Mouse (Mus musculus) c-Kit-negative CD71-positive TER-119-positive erythroid progenitor cells, embryonic 14.5 days (primary cell): ENCODE measurements around the gene Mfap5.
A peak's percentile ranks its signal among the peaks of the same experiment; 100 is the strongest.
"Not testable (repeated sequence)": the region's sequence is repeated elsewhere in the genome, so short reads cannot be mapped to it uniquely, and the experiment has no call there.

Source experiments
- DNase-seq: peaks from one replicate; pipeline ENCODE4 v3.0.0-alpha.2; 2013; ENCODE audit warnings: low read depth, low spot score

Gene Mfap5

GRCm38 (mm10) chr6:122560427-122560826, 54.8 kb downstream of the Mfap5 start:
- DNase-seq: peak; percentile 62

GRCm38 (mm10) chr6:122561005-122561404, 55.4 kb downstream of the Mfap5 start:
- DNase-seq: no peak

- DNase-seq: no peak
Observed at GRCm38 (mm10) chr6:122562463-122562862, 56.8 kb downstream of the Mfap5 start.

GRCm38 (mm10) chr6:122565070-122565784, 59.6 kb downstream of the Mfap5 start:
- no peak for DNase-seq

GRCm38 (mm10) chr6:122569113-122569512, 63.5 kb downstream of the Mfap5 start:
- DNase-seq: no peak

- no peak for DNase-seq
Observed at GRCm38 (mm10) chr6:122569762-122570161, 64.1 kb downstream of the Mfap5 start.

- DNase-seq: no peak
Observed at GRCm38 (mm10) chr6:122570695-122571616, 65.3 kb downstream of the Mfap5 start.

- no peak for DNase-seq
Observed at GRCm38 (mm10) chr6:122571617-122571959, 65.9 kb downstream of the Mfap5 start.

GRCm38 (mm10) chr6:122575037-122575436, 69.4 kb downstream of the Mfap5 start:
- DNase-seq: not testable (repeated sequence)

GRCm38 (mm10) chr6:122577030-122577429, 71.4 kb downstream of the Mfap5 start:
- no peak for DNase-seq
